In the genomic region with DNA sequence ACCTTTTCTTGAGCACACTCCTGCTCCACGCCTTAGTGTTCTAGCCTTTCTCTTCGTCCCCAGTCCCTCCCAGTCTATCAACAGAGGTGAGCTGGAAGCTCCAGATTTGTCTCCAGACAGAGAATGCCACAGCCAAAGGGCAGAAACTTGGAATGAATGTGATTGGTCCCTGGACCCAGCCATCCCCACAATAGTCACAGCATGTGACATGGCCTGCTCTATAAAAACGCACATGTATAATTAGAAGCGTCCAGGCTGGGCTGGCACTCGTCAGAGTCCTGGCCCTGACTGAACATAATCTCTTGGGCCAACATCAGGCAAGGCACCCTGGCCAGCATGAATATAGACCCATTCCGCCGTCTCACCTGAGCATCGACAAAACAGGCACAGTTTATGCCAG, we compare ENCODE assay signal across 19 mouse cellular contexts. TPM values are rescaled to one million over a fixed set of nuclear protein-coding genes. Genes with fewer than 3 reads are reported as not detected.
A peak's percentile ranks its signal among the peaks of the same experiment; 100 is the strongest.
DNase-seq lines count a peak whose midpoint lies in the region; ATAC-seq and TF ChIP-seq lines count a peak whose summit lies in the region.
"Had no signal": no experiment of that assay in that cellular context is flagged by ENCODE, and none has a peak within 500 bp of the region (broad histone marks: within the 10 kb centered on the region; RNA-seq: fewer than 3 reads in every experiment).

No protein-coding gene starts in this region.

- 0 out of 2 replicates have a peak, but pooled peaks cover 4% of the 10 kb centered on the region for H3K79me2 ChIP-seq in liver, adult 2 months (ENCODE audit: control insufficient read depth, insufficient read depth, low read length)

- no peak for TF ChIP-seq POLR2A in liver, adult 2 months (IDR thresholded peaks at IDR 0.05; ENCODE audit: extremely low read depth, insufficient read depth, low read length)

- H3K27ac ChIP-seq in liver, adult 2 months (replicated peaks; ENCODE audit: insufficient read depth, low read depth, low read length) = 0 out of 2 replicates have a peak overlapping the region, but pooled peaks have one; percentile 9
- no peak overlapping the region for H3K27ac ChIP-seq in liver, postnatal 0 days (ENCODE audit: low read depth)
- H3K27ac ChIP-seq in heart, embryonic 13.5 days (replicated peaks) = peak overlapping the region; percentile 76
- H3K27ac ChIP-seq: forebrain, embryonic 15.5 days; kidney, postnatal 0 days; limb, embryonic 10.5 days; macrophage; stomach, postnatal 0 days had no signal

- H3K4me2 ChIP-seq in liver, postnatal 0 days (ENCODE audit: low read depth, low read length) = no peak overlapping the region
- H3K4me2 ChIP-seq in heart, embryonic 13.5 days = 0 out of 2 replicates have a peak overlapping the region, but pooled peaks have one; percentile 7
- H3K4me2 ChIP-seq: forebrain, embryonic 15.5 days had no signal

- peaks cover 4% of the 10 kb centered on the region; the same call in 1 of the 2 replicates for H3K36me3 ChIP-seq in liver, adult 2 months (ENCODE audit: control insufficient read depth, insufficient read depth, low read length)
- peaks cover 93% of the 10 kb centered on the region for H3K36me3 ChIP-seq in liver, postnatal 0 days (replicated peaks; ENCODE audit: insufficient read depth, low read length)
- H3K36me3 ChIP-seq in heart, embryonic 13.5 days = peaks cover 96% of the 10 kb centered on the region

- no peaks in the 10 kb centered on the region for H3K9me3 ChIP-seq in liver, postnatal 0 days (ENCODE audit: low read length)
- no peaks in the 10 kb centered on the region for H3K9me3 ChIP-seq in heart, embryonic 13.5 days
- H3K9me3 ChIP-seq: forebrain, embryonic 15.5 days; limb, embryonic 10.5 days had no signal

- WGBS in liver, adult 2 months = 20% methylated on average over 8 of the region's 8 CpGs
- WGBS in liver, postnatal 0 days (ENCODE audit: insufficient replicate concordance) = 81% methylated on average over 8 of the region's 8 CpGs
- WGBS in heart, embryonic 13.5 days = 61% methylated on average over 8 of the region's 8 CpGs

- no peak overlapping the region for H3K9ac ChIP-seq in liver, adult 2 months (ENCODE audit: low read depth, low read length)
- H3K9ac ChIP-seq in liver, postnatal 0 days (replicated peaks) = no peak overlapping the region
- peak overlapping the region; percentile 59; the same call in 1 of the 2 replicates for H3K9ac ChIP-seq in heart, embryonic 13.5 days
- H3K9ac ChIP-seq: forebrain, embryonic 15.5 days had no signal

- H3K4me3 ChIP-seq in liver, adult 2 months (ENCODE audit: insufficient read depth, low read depth, low read length) = no peak overlapping the region
- no peak overlapping the region for H3K4me3 ChIP-seq in liver, postnatal 0 days (ENCODE audit: low read depth, low read length)
- no peak overlapping the region for H3K4me3 ChIP-seq in heart, embryonic 13.5 days
- H3K4me3 ChIP-seq: forebrain, embryonic 15.5 days; limb, embryonic 10.5 days had no signal

- DNase-seq in liver, adult 2 months (ENCODE audit: extremely low read depth, low read depth, low spot score) = peak; percentile 91
- no peak for DNase-seq in liver, postnatal 0 days
- peak; percentile 70 to 86 for DNase-seq in gastrocnemius, adult 8-10 months (ENCODE audit: low spot score in 2 of 2)
- peak; percentile 94 for DNase-seq in skeletal muscle tissue, adult 2 months (ENCODE audit: low read depth, low spot score)
- no peak for DNase-seq in adipocyte (ENCODE audit: low spot score)
- DNase-seq: cerebellum, adult 18-20 months; midbrain, embryonic 14.5 days had no signal

- ATAC-seq in liver, postnatal 0 days = no peak
- ATAC-seq in heart, embryonic 13.5 days (ENCODE audit: extremely low read depth, insufficient number of reproducible peaks, low FRiP score, low TSS enrichment) = no peak
- no peak for ATAC-seq in megakaryocyte progenitor cell, adult 5-6 weeks (replicated peaks; ENCODE audit: poor library complexity)
- ATAC-seq: forebrain, embryonic 15.5 days had no signal

- TF ChIP-seq CTCF in liver, adult 2 months (IDR thresholded peaks at IDR 0.05; ENCODE audit: low read depth, low read length) = no peak
- no peak for TF ChIP-seq CTCF in liver, postnatal 0 days (IDR thresholded peaks at IDR 0.05; ENCODE audit: low read depth)

- TF ChIP-seq EP300 in liver, postnatal 0 days (IDR thresholded peaks at IDR 0.05; ENCODE audit: low read depth) = no peak

- no peaks in the 10 kb centered on the region for H3K27me3 ChIP-seq in liver, adult 2 months (ENCODE audit: control insufficient read depth, insufficient read depth, low read length)
- H3K27me3 ChIP-seq in liver, postnatal 0 days (ENCODE audit: insufficient read depth, low read length) = no peaks in the 10 kb centered on the region
- no peaks in the 10 kb centered on the region for H3K27me3 ChIP-seq in heart, embryonic 13.5 days (replicated peaks)
- H3K27me3 ChIP-seq: forebrain, embryonic 15.5 days had no signal

- peaks cover 18% of the 10 kb centered on the region for H3K4me1 ChIP-seq in liver, adult 2 months (ENCODE audit: control insufficient read depth, insufficient read depth, low read length)
- peaks cover 10% of the 10 kb centered on the region for H3K4me1 ChIP-seq in liver, postnatal 0 days (ENCODE audit: insufficient read depth)
- H3K4me1 ChIP-seq in heart, embryonic 13.5 days = peaks cover 60% of the 10 kb centered on the region

RNA-seq across cellular contexts. Expression of a gene that starts 6.6 kb away (rescaled TPM):
- 119 and 136 TPM in 2 replicates for total RNA-seq in liver, adult 2 months (2014; rRNA removed)
- 117 and 144 TPM in 2 replicates for polyA plus RNA-seq in liver, adult 2 months (2012; rRNA removed)
- polyA plus RNA-seq in liver, postnatal 0 days (2015; fragmentation: Nextera tagmentation; extraction: Ambion mirVana) = 32.9 and 34.4 TPM in 2 replicates
- 1 to 10 TPM; 2.0 to 4.6 (median 3.4) TPM for total RNA-seq in gastrocnemius, adult 8-10 months (2022)
- 12.6 and 12.7 TPM in 2 replicates for polyA plus RNA-seq in heart, embryonic 13.5 days (2015; fragmentation: Nextera tagmentation; extraction: Ambion mirVana)
- total RNA-seq in megakaryocyte progenitor cell, adult 5-6 weeks (2015) = 0.85 and 1.5 TPM in 2 replicates
- 2.6 and 3.0 TPM in 2 replicates for total RNA-seq in megakaryocyte progenitor cell, adult 5-6 weeks (2017)

RNA-seq across cellular contexts. Expression of a gene that starts 6.8 kb away (rescaled TPM):
- total RNA-seq in liver, adult 2 months (2014; rRNA removed) = 56.9 and 65.1 TPM in 2 replicates
- 45.6 and 69.7 TPM in 2 replicates for polyA plus RNA-seq in liver, adult 2 months (2012; rRNA removed)
- polyA plus RNA-seq in liver, postnatal 0 days (2015; fragmentation: Nextera tagmentation; extraction: Ambion mirVana) = 96.8 and 101 TPM in 2 replicates
- total RNA-seq in gastrocnemius, adult 8-10 months (2022) = 1 to 10 TPM; 2.5 to 5.4 (median 4.1) TPM
- 97.6 and 109 TPM in 2 replicates for polyA plus RNA-seq in heart, embryonic 13.5 days (2015; fragmentation: Nextera tagmentation; extraction: Ambion mirVana)
- 186 and 198 TPM in 2 replicates for total RNA-seq in megakaryocyte progenitor cell, adult 5-6 weeks (2015)
- 94.8 and 108 TPM in 2 replicates for total RNA-seq in megakaryocyte progenitor cell, adult 5-6 weeks (2017)

RNA-seq across cellular contexts. Expression of a gene that starts 9.6 kb away (rescaled TPM):
- 0.37 and 0.40 TPM in 2 replicates for total RNA-seq in liver, adult 2 months (2014; rRNA removed)
- polyA plus RNA-seq in liver, adult 2 months (2012; rRNA removed) = 0.21 and 0.40 TPM in 2 replicates
- 0.33 and 0.48 TPM in 2 replicates for polyA plus RNA-seq in liver, postnatal 0 days (2015; fragmentation: Nextera tagmentation; extraction: Ambion mirVana)
- 1 to 10 TPM in 2 of 4 experiments, under 1 TPM in 1, not detected in 1; 0.46 to 1.2 (median 1.1) TPM for total RNA-seq in gastrocnemius, adult 8-10 months (2022)
- 0.78 and 1.3 TPM in 2 replicates for polyA plus RNA-seq in heart, embryonic 13.5 days (2015; fragmentation: Nextera tagmentation; extraction: Ambion mirVana)
- total RNA-seq in megakaryocyte progenitor cell, adult 5-6 weeks (2015) = 2.2 and 2.5 TPM in 2 replicates
- total RNA-seq in megakaryocyte progenitor cell, adult 5-6 weeks (2017) = 0.92 TPM in 1 of 2 replicates, not detected in the other
- polyA plus RNA-seq: intestine, embryonic 14.5 days; urinary bladder, adult 2 months had no signal

RNA-seq across cellular contexts. Expression of a gene that starts 9.6 kb away (rescaled TPM):
- total RNA-seq in liver, adult 2 months (2014; rRNA removed) = 37.9 and 54.2 TPM in 2 replicates
- 124 and 152 TPM in 2 replicates for polyA plus RNA-seq in liver, adult 2 months (2012; rRNA removed)
- polyA plus RNA-seq in liver, postnatal 0 days (2015; fragmentation: Nextera tagmentation; extraction: Ambion mirVana) = 60.6 and 62.2 TPM in 2 replicates
- total RNA-seq in gastrocnemius, adult 8-10 months (2022) = 100 to 1,000 TPM; 182 to 198 (median 184) TPM
- polyA plus RNA-seq in heart, embryonic 13.5 days (2015; fragmentation: Nextera tagmentation; extraction: Ambion mirVana) = 74.8 and 75.6 TPM in 2 replicates
- 223 and 243 TPM in 2 replicates for total RNA-seq in megakaryocyte progenitor cell, adult 5-6 weeks (2015)
- 154 and 164 TPM in 2 replicates for total RNA-seq in megakaryocyte progenitor cell, adult 5-6 weeks (2017)

RNA-seq across cellular contexts. Expression of a gene that starts 21.6 kb away (rescaled TPM):
- total RNA-seq in liver, adult 2 months (2014; rRNA removed) = not detected in 2 replicates
- polyA plus RNA-seq in liver, adult 2 months (2012; rRNA removed) = not detected in 2 replicates
- polyA plus RNA-seq in liver, postnatal 0 days (2015; fragmentation: Nextera tagmentation; extraction: Ambion mirVana) = 32.7 and 33.8 TPM in 2 replicates
- total RNA-seq in gastrocnemius, adult 8-10 months (2022) = not detected
- polyA plus RNA-seq in heart, embryonic 13.5 days (2015; fragmentation: Nextera tagmentation; extraction: Ambion mirVana) = 1.3 and 2.3 TPM in 2 replicates
- total RNA-seq in megakaryocyte progenitor cell, adult 5-6 weeks (2015) = 0.37 and 0.76 TPM in 2 replicates
- total RNA-seq in megakaryocyte progenitor cell, adult 5-6 weeks (2017) = not detected in 2 replicates
- total RNA-seq: granulocyte monocyte progenitor cell, adult 5-6 weeks; layer of hippocampus, postnatal 10 days had no signal
- polyA plus RNA-seq: forebrain, embryonic 15.5 days; kidney, postnatal 0 days; macrophage; midbrain, embryonic 14.5 days; neural tube, embryonic 14.5 days; stomach, postnatal 0 days; urinary bladder, adult 2 months had no signal

Comparison
In these comparisons a context has a peak if more than half of its experiments do, and no peak if none do; other contexts are left out.
1. DNase-seq: peak in liver, adult 2 months (single experiment), gastrocnemius, adult 8-10 months (2 of 2) and skeletal muscle tissue, adult 2 months (single experiment); none in liver, postnatal 0 days (single experiment) and adipocyte (single experiment).
2. RNA of a gene that starts 6.6 kb away (total RNA-seq): 119 to 136 TPM in liver, adult 2 months; 2.0 to 4.6 TPM in gastrocnemius, adult 8-10 months and 0.85 to 3.0 TPM in megakaryocyte progenitor cell, adult 5-6 weeks; every median in the first group is over 10 times any median in the second.